Mouse (Mus musculus) yolk sac, embryonic 10.5 days (tissue): Measurements from ENCODE around the gene Ociad1.

Experiments
- DNase-seq: peaks from one replicate; pipeline ENCODE4 v3.0.0-alpha.2; 2017; ENCODE audit warnings: low spot score

Gene Ociad1

DNA sequence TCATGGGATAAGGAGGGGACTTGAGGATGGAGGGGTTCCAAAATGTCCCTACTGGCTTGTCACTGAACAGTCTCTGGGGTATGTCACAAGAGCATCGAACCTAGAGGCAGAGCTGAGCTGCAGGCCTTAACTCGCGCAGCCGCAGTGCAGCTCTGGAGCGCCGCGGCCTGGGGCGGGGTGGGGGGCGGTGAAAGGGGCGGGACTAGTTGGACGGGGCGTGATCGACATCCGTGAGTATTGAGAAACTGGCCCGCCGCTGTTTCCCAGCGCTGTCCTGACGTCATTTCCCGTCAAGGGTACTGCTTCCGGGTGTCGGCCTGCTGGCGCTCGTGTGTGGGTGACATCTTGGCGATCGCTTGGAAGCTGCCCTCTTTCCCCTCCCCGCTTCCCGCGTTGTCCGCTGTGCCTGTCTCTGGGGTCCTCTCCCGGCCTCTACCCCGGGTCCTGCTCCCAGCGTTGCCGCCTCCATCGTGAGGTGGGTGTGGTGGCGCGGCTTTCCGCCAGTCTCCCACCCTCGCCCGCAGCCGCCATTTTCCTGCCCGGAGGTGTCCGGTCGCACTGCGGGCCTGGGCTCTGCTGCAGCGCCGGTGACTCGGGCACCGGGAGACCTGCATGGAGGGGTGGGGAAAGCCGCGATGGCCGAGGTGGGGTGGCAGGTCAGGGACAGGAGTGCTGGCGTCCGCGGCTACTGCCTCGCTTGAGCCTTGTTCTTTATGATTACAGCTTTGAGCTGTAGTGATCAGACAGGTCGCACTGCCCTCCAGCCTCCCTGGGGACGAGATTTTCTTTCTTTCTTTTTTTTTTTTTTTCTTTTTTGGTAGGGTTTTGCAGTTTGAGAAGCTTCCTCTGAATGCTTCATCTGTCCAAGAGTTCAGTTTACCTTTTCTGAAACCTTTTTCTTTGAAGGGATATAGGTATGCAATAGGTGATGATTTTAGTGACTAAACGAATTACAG, at the start of gene Ociad1:
TSS of gene Ociad1 (plus strand) at position 283 of the 956 bp plus-strand sequence.
- DNase-seq = peak; percentile 98

DNA sequence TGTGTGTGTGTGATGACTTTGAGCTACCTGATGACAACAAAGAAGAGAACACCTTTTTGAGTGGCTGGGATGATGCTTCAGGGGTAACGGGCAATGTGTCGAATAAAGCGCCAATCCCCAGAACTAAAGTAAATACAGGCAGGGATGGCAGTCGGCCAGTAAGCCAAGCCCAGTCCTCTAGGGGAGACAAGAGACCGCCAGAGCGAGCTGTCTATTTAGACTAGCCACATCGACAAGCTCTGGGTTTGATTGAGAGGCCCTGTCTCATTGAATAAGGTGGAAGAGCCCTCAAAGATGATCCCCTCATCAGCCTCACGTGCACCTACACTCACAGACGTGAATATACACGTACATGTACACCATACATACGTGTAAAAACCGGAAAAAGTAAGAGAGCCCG, 48.2 kb upstream of the Ociad1 start:
- no peak for DNase-seq

- no peak for DNase-seq
These were observed 46.2 kb upstream of the Ociad1 start for GRCm38 (mm10) chr5:73246414-73246813.

DNA sequence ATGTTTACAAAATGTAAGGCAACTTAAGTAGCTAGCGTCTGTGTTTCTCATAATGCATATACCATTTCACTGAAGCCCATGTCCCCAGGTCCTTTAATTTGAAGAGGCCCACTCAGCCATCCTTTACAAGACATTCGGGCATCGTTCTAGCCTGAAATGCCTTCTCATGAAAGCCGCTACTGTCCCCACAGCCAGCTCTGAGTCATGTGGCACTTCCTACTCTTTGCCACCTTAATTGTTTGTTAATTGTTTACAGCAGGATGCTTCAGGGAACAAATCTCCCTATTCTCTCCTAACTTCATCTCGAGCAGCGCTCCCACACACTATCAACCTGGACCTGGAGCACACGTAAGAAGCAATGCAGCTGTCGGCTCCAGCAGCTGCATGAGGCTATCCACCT, 44.4 kb upstream of the Ociad1 start:
- DNase-seq = no peak

DNA sequence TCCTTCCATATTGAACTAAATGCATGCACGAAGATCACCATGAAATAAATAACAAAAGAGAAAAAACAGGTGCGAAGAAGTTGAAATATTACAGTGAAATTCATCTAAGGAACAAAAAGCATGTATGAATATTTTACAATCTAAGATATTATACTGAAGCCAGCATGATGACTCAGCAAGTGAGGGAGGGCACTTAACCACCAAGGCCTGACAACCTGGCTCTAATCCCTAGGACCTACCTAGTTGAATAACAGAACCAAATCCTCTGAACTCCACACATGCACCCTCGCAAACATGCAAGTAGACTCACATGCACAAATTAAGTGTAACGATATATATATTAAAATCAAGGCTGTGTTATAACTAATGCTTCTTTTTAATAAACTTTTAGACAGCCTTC, 43.2 kb upstream of the Ociad1 start:
- no peak for DNase-seq

- DNase-seq = no peak
These were observed 39.8 kb upstream of the Ociad1 start for GRCm38 (mm10) chr5:73252739-73253138.

DNA sequence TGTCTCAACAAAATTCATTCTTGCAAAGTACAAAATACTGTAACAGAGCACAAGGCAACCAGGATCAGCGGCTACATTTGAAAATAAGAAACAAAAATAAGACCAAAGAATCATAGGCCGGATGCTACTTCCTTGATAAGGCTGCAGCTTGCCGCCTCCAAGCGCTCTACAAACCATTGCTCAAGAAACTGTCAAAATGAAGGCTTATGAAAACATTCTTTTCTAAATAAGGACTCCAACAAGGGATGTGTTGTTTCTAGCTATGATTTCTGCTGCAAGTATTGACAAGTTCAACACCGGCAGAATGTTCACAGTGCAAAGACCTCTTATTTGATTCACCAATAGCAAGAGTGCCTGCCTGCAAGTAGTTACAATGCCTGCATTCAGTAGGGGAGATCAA, 37.9 kb upstream of the Ociad1 start:
- DNase-seq = peak; percentile 16

DNA sequence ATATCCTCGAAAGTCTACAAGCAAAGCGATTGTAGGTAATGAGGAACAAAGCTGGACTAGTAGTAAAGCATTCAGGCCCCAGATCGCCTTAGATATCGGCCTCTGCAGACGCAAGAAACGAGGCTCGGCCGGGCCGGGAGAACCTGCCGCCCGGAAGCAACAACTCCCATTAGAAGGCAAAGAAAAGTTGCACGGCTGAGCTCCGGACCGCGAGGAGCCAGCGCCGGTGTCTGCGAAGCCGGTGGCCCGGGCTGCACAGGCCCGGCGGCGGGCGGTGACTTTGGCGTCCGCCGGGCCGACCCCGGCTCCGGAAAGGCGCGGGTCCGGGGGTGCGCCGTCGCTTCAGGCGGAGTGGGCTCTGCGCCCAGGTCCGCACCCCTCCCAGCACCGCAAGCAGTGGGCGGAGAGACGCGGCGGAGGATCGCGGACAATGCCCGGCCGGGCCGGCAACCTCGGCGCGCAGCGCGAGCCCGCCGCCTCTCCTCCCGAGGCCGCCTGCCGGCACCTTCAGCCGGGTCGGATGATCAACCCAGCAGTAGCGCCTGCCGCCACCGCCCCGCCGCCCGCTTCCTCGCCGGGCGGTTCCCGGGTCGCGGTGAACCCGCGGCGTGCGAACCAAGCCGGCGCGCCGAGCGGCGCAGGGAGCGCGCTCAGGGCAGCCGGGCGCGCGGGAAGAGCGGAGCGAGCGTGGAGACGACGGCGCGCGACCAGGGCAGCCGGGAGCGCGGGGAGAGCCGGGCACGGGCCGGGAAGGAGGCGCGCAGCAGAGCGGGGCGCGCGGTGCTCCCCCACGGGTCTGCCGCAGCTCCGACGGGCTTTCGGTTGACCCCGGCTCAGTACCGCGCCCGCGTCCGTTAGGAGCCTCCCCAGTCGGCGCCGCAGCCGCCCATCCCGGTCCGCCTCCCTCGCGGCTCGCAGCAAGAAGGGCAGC, 37.0 kb upstream of the Ociad1 start:
- DNase-seq = peak; percentile 71

DNA sequence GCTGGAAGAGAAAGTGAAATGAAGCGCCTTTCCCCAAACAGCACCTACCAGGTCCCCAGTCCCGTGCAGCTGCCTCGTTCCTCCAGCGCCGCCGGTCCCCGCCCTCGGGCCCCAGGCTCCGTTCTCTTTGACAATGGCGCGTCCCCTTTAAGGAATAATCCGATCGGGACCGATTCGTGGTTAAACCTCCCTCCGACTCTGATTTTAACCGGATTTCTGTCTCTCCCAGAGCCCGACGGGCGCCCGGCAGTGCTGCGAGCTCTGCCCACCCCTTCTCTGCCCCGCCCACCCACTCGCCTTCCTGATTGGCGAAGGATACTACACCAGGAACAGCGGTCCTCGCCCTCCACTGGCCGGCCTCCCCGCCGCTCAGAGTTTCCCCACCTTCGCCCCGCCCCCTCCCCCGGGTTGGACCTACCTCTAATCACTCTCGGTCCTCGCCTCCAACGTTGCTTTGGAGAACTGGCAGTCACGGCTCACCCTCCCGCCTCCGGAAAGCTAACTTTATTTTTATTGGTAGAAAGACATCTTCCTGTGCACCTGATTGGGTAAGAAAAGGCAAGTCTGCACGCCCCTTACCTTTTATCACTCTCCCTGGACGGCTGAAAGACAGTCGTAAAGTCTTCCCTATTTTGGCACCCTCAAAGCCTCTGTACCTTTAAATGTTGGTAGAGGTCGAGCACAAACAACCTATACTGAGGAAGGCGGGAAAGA, 36.1 kb upstream of the Ociad1 start, which contains the start of gene Fryl:
TSS of gene Fryl (minus strand) at position 268 of the 714 bp plus-strand sequence.
- peak; percentile 100 for DNase-seq

GRCm38 (mm10) chr5:73257096-73257495, 35.5 kb upstream of the Ociad1 start:
- DNase-seq = no peak

- no peak for DNase-seq
These were observed 34.9 kb upstream of the Ociad1 start for GRCm38 (mm10) chr5:73257723-73258122.

- DNase-seq = no peak
These were observed 28.5 kb upstream of the Ociad1 start for GRCm38 (mm10) chr5:73264122-73264521.

- no peak for DNase-seq
These were observed 27.1 kb upstream of the Ociad1 start for GRCm38 (mm10) chr5:73265460-73265859.

DNA sequence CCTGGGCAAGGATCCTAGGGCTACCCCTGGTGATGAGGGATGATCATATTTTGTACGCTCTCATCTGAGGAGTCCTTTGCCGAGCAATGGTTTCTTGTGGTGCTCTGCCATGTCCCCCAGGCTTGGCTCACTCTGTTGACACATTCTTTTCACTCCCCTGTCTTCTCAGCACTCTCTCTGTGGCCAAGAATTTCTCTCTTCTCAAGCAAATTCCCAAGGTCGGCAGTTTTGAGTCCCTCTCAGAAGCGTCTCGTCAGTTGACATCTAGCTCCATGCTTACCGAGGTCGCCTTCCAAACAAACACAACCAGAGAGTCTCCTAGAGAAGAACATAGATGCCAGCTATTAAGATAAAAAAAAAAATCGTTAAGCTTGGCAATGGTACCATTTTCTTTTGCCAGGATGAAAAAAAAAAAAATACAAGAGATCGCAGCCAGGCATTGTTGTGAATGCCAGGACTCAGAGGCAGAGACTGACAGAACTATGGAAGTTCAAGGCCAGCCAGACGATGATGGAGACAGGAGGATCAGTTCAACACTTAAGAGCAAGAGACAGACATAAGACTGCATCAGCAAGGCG, 23.9 kb upstream of the Ociad1 start:
- no peak for DNase-seq

DNA sequence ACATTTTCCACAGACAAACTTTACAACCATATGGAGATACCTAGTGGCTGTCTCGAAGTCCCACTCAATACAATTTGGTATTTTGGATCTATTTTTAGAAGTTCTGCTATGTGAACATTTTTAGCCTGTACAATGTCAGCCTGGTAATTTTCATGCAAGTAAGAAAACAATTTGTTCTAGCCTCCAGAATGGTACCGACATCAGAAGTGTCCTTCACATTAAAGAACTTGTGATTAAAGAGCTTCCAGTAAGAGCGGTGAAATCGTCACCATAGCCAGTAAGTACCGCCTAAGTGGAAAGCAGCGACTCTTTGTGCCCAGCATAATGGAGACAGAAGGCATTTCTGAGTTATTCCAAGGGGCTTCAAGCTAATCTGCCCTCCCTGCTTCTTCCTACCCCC, 22.0 kb upstream of the Ociad1 start:
- DNase-seq = no peak

- DNase-seq = no peak
These were observed 19.4 kb upstream of the Ociad1 start for GRCm38 (mm10) chr5:73273171-73273570.

GRCm38 (mm10) chr5:73274941-73275340, 17.6 kb upstream of the Ociad1 start:
- no peak for DNase-seq

DNA sequence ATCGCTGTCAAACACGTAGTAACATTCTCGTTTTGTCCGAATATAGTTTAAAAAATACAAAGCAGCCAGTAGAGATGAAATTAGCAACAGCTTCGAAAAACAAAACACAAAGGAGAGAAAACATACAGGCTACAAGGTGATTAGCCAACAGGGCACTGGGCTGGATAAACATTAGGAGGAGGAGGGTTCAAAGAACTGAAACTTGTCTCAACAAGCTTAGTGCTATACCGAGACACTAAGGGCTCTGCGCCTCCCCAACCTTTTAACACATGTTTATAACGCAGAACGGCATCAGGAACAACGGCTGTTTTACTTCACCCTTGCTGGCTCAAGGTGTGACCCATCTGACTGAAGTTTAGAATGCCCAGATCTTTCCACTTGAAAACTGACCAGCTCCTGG, 13.4 kb upstream of the Ociad1 start:
- peak; percentile 24 for DNase-seq

- DNase-seq = no peak
These were observed 12.6 kb upstream of the Ociad1 start for GRCm38 (mm10) chr5:73279732-73280566.

DNA sequence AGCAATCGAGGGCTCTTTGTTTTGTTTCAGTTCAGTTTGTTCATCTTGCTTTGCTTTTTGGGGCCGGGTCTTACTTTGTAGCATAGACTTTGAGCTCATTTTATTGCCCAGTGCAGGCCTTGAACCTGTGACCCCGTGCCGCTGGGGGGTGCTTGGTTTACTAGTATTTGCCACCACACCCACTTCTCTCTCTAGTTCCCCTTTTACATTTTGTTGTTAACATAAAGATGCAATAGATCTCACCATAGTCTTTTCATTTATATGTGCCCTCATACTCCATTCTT, 12.1 kb upstream of the Ociad1 start:
- peak; percentile 52 for DNase-seq

GRCm38 (mm10) chr5:73284046-73284445, 8.5 kb upstream of the Ociad1 start:
- no peak for DNase-seq
